8 mouse cellular contexts compared by ENCODE assay signal in the genomic region with DNA sequence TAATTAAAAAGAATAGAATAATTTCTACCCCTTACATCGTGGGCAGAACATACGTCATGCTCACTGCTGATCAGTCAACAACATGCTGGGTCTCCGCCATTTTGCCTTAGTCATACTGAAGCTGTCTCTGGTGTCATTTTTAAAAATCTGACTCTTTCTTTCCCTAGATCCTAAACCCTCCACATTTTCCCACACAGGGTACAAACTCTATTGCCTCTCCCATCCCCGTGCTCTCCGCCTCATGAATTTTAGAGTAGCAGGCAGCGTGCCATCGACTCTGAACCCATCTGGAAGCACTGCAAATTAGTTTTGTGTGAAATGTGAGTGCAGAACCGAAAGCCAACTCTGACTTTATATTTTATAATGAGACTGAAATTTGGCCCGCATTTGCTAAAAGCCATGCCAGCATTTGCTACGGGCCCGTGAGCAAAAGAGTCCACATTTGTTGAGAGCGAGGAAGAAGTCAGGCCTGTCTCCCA.
DNase-seq lines count a peak whose midpoint lies in the region; ATAC-seq and TF ChIP-seq lines count a peak whose summit lies in the region.

No protein-coding gene starts in this region.

- H3K27ac ChIP-seq in forebrain, embryonic 15.5 days (replicated peaks): peak overlapping the region; percentile 50
- no peak overlapping the region for H3K27ac ChIP-seq in forebrain, embryonic 10.5 days
- H3K27ac ChIP-seq in embryonic facial prominence, embryonic 15.5 days (replicated peaks): 0 out of 2 replicates have a peak overlapping the region, but pooled peaks have one; percentile 49
- H3K27ac ChIP-seq in kidney, embryonic 16.5 days (ENCODE audit: low read length): peak overlapping the region; percentile 29; the same call in 1 of the 2 replicates
- no peak overlapping the region for H3K27ac ChIP-seq in limb, embryonic 14.5 days (replicated peaks; ENCODE audit: low read depth, low read length)
- H3K27ac ChIP-seq in intestine, embryonic 15.5 days: no peak overlapping the region

- H3K9me3 ChIP-seq in forebrain, embryonic 15.5 days: no peaks in the 10 kb centered on the region
- H3K9me3 ChIP-seq in forebrain, embryonic 10.5 days: no peaks in the 10 kb centered on the region
- no peaks in the 10 kb centered on the region for H3K9me3 ChIP-seq in embryonic facial prominence, embryonic 15.5 days (replicated peaks)
- H3K9me3 ChIP-seq in kidney, embryonic 16.5 days (ENCODE audit: low read length): no peaks in the 10 kb centered on the region
- H3K9me3 ChIP-seq in limb, embryonic 14.5 days (ENCODE audit: control insufficient read depth, low read length): no peaks in the 10 kb centered on the region
- H3K9me3 ChIP-seq in intestine, embryonic 15.5 days: no peaks in the 10 kb centered on the region

- H3K36me3 ChIP-seq in forebrain, embryonic 15.5 days: no peaks in the 10 kb centered on the region
- no peaks in the 10 kb centered on the region for H3K36me3 ChIP-seq in forebrain, embryonic 10.5 days (replicated peaks)
- H3K36me3 ChIP-seq in embryonic facial prominence, embryonic 15.5 days: no peaks in the 10 kb centered on the region
- no peaks in the 10 kb centered on the region for H3K36me3 ChIP-seq in kidney, embryonic 16.5 days (ENCODE audit: insufficient read depth, low read length)
- no peaks in the 10 kb centered on the region for H3K36me3 ChIP-seq in limb, embryonic 14.5 days (ENCODE audit: control insufficient read depth, insufficient read depth, low read length)
- no peaks in the 10 kb centered on the region for H3K36me3 ChIP-seq in intestine, embryonic 15.5 days

- in situ Hi-C loops in Patski (cut with MboI; ENCODE audit: low pct_unique_long_range_greater_than_20kb): no loop called here

- 36% methylated on average over 12 of the region's 12 CpGs for WGBS in forebrain, embryonic 15.5 days
- WGBS in forebrain, embryonic 10.5 days: 93% methylated on average over 12 of the region's 12 CpGs
- 42% methylated on average over 12 of the region's 12 CpGs for WGBS in embryonic facial prominence, embryonic 15.5 days
- WGBS in kidney, embryonic 16.5 days: 51% methylated on average over 12 of the region's 12 CpGs
- WGBS in limb, embryonic 14.5 days: 48% methylated on average over 12 of the region's 12 CpGs
- 91% methylated on average over 12 of the region's 12 CpGs for WGBS in intestine, embryonic 15.5 days

- POLR2A ChIA-PET in Patski (lab: Charles Lee): no interaction called here

- H3K27me3 ChIP-seq in forebrain, embryonic 15.5 days: no peaks in the 10 kb centered on the region
- no peaks in the 10 kb centered on the region for H3K27me3 ChIP-seq in forebrain, embryonic 10.5 days (ENCODE audit: poor library complexity, severe bottlenecking)
- H3K27me3 ChIP-seq in Patski: no peaks in the 10 kb centered on the region
- no peaks in the 10 kb centered on the region for H3K27me3 ChIP-seq in embryonic facial prominence, embryonic 15.5 days
- no peaks in the 10 kb centered on the region for H3K27me3 ChIP-seq in kidney, embryonic 16.5 days (ENCODE audit: insufficient read depth, low read length)
- H3K27me3 ChIP-seq in limb, embryonic 14.5 days (ENCODE audit: control insufficient read depth, insufficient read depth, low read length): no peaks in the 10 kb centered on the region
- H3K27me3 ChIP-seq in intestine, embryonic 15.5 days (replicated peaks): no peaks in the 10 kb centered on the region

- peaks cover 31% of the 10 kb centered on the region for H3K4me1 ChIP-seq in forebrain, embryonic 15.5 days
- H3K4me1 ChIP-seq in forebrain, embryonic 10.5 days: peaks cover 11% of the 10 kb centered on the region
- peaks cover 7% of the 10 kb centered on the region; the same call in 1 of the 2 replicates for H3K4me1 ChIP-seq in embryonic facial prominence, embryonic 15.5 days
- H3K4me1 ChIP-seq in kidney, embryonic 16.5 days (ENCODE audit: insufficient read depth, low read length): peaks cover 17% of the 10 kb centered on the region
- peaks cover 5% of the 10 kb centered on the region; the same call in 1 of the 2 replicates for H3K4me1 ChIP-seq in limb, embryonic 14.5 days (ENCODE audit: control insufficient read depth, insufficient read depth, low read length)
- no peaks in the 10 kb centered on the region for H3K4me1 ChIP-seq in intestine, embryonic 15.5 days (replicated peaks)

- H3K4me2 ChIP-seq in forebrain, embryonic 15.5 days (replicated peaks): no peak overlapping the region
- H3K4me2 ChIP-seq in embryonic facial prominence, embryonic 15.5 days (replicated peaks): no peak overlapping the region
- H3K4me2 ChIP-seq in kidney, embryonic 16.5 days (replicated peaks; ENCODE audit: low read depth, low read length): no peak overlapping the region
- no peak overlapping the region for H3K4me2 ChIP-seq in limb, embryonic 14.5 days (replicated peaks; ENCODE audit: low read depth, low read length, severe bottlenecking)
- H3K4me2 ChIP-seq in intestine, embryonic 15.5 days (replicated peaks): no peak overlapping the region

- no peak for DNase-seq in forebrain, embryonic 10.5 days (ENCODE audit: extremely low spot score, low spot score)
- DNase-seq in Patski (ENCODE audit: low read depth, low spot score): peak; percentile 34
- DNase-seq in limb, embryonic 14.5 days (ENCODE audit: low spot score): peak; percentile 83
- no peak for DNase-seq in thymus, postnatal 36 days

- ATAC-seq in forebrain, embryonic 15.5 days (replicated peaks): peak; percentile 91
- no peak for ATAC-seq in Patski
- ATAC-seq in embryonic facial prominence, embryonic 15.5 days (ENCODE audit: insufficient number of reproducible peaks, low FRiP score, low TSS enrichment, low read depth): peak; percentile 47
- peak; percentile 59 for ATAC-seq in kidney, embryonic 16.5 days (ENCODE audit: low FRiP score, low TSS enrichment)
- peak; percentile 47; the same call in 1 of the 2 replicates for ATAC-seq in limb, embryonic 14.5 days (ENCODE audit: low FRiP score, low read depth)
- no peak for ATAC-seq in intestine, embryonic 15.5 days

- H3K9ac ChIP-seq in forebrain, embryonic 15.5 days (replicated peaks): no peak overlapping the region
- H3K9ac ChIP-seq in embryonic facial prominence, embryonic 15.5 days: no peak overlapping the region
- no peak overlapping the region for H3K9ac ChIP-seq in kidney, embryonic 16.5 days (replicated peaks; ENCODE audit: low read length)
- H3K9ac ChIP-seq in limb, embryonic 14.5 days (ENCODE audit: low read depth, low read length, severe bottlenecking): no peak overlapping the region
- H3K9ac ChIP-seq in intestine, embryonic 15.5 days: no peak overlapping the region

- CTCF ChIA-PET in Patski (lab: Charles Lee): interaction anchor here (1.2 kb wide), 1 partner anchor 9 kb away, joined by 4 read pairs; no protein-coding TSS in a partner anchor

- no peak overlapping the region for H3K4me3 ChIP-seq in forebrain, embryonic 15.5 days
- H3K4me3 ChIP-seq in forebrain, embryonic 10.5 days: no peak overlapping the region
- H3K4me3 ChIP-seq in embryonic facial prominence, embryonic 15.5 days (replicated peaks): no peak overlapping the region
- no peak overlapping the region for H3K4me3 ChIP-seq in kidney, embryonic 16.5 days (ENCODE audit: low read length)
- H3K4me3 ChIP-seq in limb, embryonic 14.5 days (replicated peaks; ENCODE audit: low read length): no peak overlapping the region
- H3K4me3 ChIP-seq in intestine, embryonic 15.5 days (replicated peaks): no peak overlapping the region

- no peak for TF ChIP-seq POLR2A in limb, embryonic 14.5 days (IDR thresholded peaks at IDR 0.05; ENCODE audit: borderline replicate concordance, extremely low read depth, insufficient read depth, insufficient read length)

- TF ChIP-seq CTCF in Patski (IDR thresholded peaks at IDR 0.05): no peak

Comparison
In these comparisons a context has a peak if more than half of its experiments do, and no peak if none do; other contexts are left out.
1. H3K27ac ChIP-seq: peak in forebrain, embryonic 15.5 days (single experiment), embryonic facial prominence, embryonic 15.5 days (single experiment) and kidney, embryonic 16.5 days (single experiment); none in forebrain, embryonic 10.5 days (single experiment), limb, embryonic 14.5 days (single experiment) and intestine, embryonic 15.5 days (single experiment).
2. ATAC-seq: peak in forebrain, embryonic 15.5 days (single experiment), embryonic facial prominence, embryonic 15.5 days (single experiment), kidney, embryonic 16.5 days (single experiment) and limb, embryonic 14.5 days (single experiment); none in Patski (single experiment) and intestine, embryonic 15.5 days (single experiment).
3. DNase-seq: peak in Patski (single experiment) and limb, embryonic 14.5 days (single experiment); none in forebrain, embryonic 10.5 days (single experiment) and thymus, postnatal 36 days (0 of 2).